Mouse (Mus musculus): ENCODE data around the gene Rab29. TPM values are rescaled to one million over a fixed set of nuclear protein-coding genes. Genes with fewer than 3 reads are reported as not detected.
"Not testable (repeated sequence)": the region's sequence is repeated elsewhere in the genome, so short reads cannot be mapped to it uniquely, and the experiment has no call there.

Gene Rab29
- 18.7 and 18.9 TPM in 2 replicates for polyA plus RNA-seq (2016; fragmentation: Nextera tagmentation; extraction: Ambion mirVana)

DNA sequence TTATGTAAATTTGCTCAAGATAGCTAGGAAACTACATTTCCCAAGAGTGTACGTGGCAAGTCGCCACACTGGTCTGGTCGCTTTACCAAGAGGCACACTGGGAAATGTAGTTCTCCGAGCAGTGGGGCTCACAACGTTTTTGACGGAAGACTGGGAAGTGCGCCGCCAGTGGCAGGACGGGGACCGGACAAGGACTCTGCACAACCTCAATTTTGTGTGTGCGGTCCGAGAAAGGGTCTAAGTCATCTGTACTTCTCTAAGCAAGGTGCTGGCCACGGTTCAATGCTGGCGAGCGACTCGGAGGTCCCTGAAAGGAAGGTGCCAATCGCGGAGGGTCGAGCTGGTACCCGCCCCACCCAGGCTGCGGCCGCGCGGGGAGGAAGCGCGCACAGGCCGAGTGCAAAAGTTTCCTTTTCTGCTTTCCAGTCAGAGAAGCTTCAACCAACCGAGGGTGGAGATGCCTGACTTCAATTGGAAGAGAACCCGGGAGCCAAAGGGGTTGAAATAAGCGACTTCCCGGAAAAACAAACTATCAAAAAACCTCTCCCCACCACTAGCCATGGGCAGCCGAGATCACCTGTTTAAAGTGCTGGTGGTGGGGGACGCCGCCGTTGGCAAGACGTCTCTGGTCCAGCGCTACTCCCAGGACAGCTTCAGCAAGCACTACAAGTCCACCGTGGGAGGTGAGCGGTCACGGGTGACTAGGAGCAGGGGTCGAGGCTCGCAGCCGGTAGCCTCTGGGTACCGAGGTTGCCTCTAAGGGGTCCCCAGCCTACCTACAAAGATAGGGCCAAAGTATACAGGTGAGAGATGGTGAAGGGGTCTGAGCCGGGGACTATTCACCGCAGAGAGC, at the start of gene Rab29:
Gene Rab29 (plus strand): TSS at position 132 of the 853 bp plus-strand sequence.
- 2% methylated on average over 46 of the region's 46 CpGs for WGBS
- Histone ChIP-seq H3K4me3 (peak within 1 kb of the TSS; percentile 53), H3K9me3 (no peaks in the 10 kb centered on the region), H3K27me3 (no peaks in the 10 kb centered on the region), H3K4me1 (peaks cover 5% of the 10 kb centered on the region; the same call in 1 of the 2 replicates), H3K27ac (no peak within 1 kb of the TSS), H3K9ac (peak within 1 kb of the TSS; percentile 50), H3K4me2 (replicated peaks) (peak within 1 kb of the TSS; percentile 81), H3K36me3 (no peaks in the 10 kb centered on the region)
- ATAC-seq (ENCODE audit: insufficient number of reproducible peaks, insufficient read depth, low FRiP score, low TSS enrichment), result peak; percentile 86

- 68% methylated on average over 9 of the region's 9 CpGs for WGBS
- not testable (repeated sequence) for H3K9ac ChIP-seq; H3K36me3 ChIP-seq; H3K4me2 ChIP-seq (replicated peaks); H3K27me3 ChIP-seq; H3K4me1 ChIP-seq; H3K27ac ChIP-seq; ATAC-seq (ENCODE audit: insufficient number of reproducible peaks, insufficient read depth, low FRiP score, low TSS enrichment); H3K9me3 ChIP-seq; H3K4me3 ChIP-seq
Observed at GRCm38 (mm10) chr1:131820353-131820752, 46.7 kb upstream of the Rab29 start.

- no peaks in the 10 kb centered on the region for H3K36me3 ChIP-seq
- ATAC-seq (ENCODE audit: insufficient number of reproducible peaks, insufficient read depth, low FRiP score, low TSS enrichment), result no peak
- no peaks in the 10 kb centered on the region; the same call in 1 of the 2 replicates for H3K9me3 ChIP-seq
- no peaks in the 10 kb centered on the region for H3K4me1 ChIP-seq
- H3K9ac ChIP-seq, result no peak overlapping the region
- WGBS, result 80% methylated on average over 10 of the region's 10 CpGs
- H3K4me2 ChIP-seq (replicated peaks), result no peak overlapping the region
- no peaks in the 10 kb centered on the region for H3K27me3 ChIP-seq
- no peak overlapping the region for H3K4me3 ChIP-seq
- no peak overlapping the region for H3K27ac ChIP-seq
Observed at GRCm38 (mm10) chr1:131820887-131821328, 46.1 kb upstream of the Rab29 start.

DNA sequence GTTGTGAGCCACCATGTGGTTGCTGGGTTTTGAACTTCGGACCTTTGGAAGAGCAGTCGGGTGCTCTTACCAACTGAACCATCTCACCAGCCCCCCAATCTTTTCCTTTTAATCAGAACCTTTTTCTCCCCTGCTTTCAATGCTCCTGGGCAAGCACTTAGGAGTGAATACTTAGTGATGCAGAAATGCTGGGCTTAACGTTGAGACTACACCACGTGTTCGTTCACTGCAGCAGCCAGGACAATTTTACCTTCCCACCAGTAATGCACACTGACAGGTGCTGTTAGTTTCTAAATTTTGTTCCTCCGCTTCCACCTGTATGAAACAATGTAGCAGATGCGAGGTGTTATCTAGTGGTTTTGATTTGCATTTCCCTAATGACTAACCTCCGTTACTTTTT, 44.7 kb upstream of the Rab29 start:
- H3K9me3 ChIP-seq, result no peaks in the 10 kb centered on the region; the same call in 1 of the 2 replicates
- no peak for ATAC-seq (ENCODE audit: insufficient number of reproducible peaks, insufficient read depth, low FRiP score, low TSS enrichment)
- no peaks in the 10 kb centered on the region for H3K36me3 ChIP-seq
- no peak overlapping the region for H3K27ac ChIP-seq
- 70% methylated on average over 8 of the region's 8 CpGs for WGBS
- no peak overlapping the region for H3K4me2 ChIP-seq (replicated peaks)
- no peaks in the 10 kb centered on the region for H3K27me3 ChIP-seq
- H3K9ac ChIP-seq, result no peak overlapping the region
- peaks cover 4% of the 10 kb centered on the region; the same call in 1 of the 2 replicates for H3K4me1 ChIP-seq
- H3K4me3 ChIP-seq, result no peak overlapping the region

DNA sequence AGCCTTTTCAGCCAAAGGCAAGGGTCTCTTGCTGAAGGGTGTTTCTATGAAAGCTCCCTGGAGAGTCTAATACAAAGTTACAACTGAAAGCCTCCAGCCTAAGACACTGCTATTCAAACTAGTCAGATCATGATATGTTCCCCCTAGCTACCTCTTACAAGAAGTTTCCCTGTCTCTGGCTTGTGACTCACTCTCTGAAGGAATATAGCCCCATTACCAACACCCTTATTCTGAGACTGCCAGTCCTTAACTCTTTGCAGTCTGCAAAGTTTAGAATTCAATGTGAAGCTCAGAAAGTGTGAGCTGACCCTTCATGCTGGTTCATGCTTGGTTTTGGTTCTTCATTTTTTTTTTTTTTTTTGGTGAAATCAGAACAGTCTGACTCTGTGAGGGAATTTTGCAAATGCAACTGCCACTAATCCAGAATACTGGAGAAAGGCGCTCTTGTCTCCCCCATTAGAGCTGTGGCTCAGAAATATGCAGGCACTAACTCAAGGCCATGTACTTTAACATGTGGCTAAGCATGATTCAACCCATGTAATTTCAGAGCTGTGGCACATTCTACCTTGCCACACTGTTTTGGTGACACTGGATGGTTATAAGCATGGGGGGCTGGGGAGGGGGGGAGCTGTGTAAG, 44.0 kb upstream of the Rab29 start:
- no peak overlapping the region for H3K27ac ChIP-seq
- no peak overlapping the region for H3K9ac ChIP-seq
- H3K4me2 ChIP-seq (replicated peaks), result no peak overlapping the region
- no peaks in the 10 kb centered on the region for H3K36me3 ChIP-seq
- ATAC-seq (ENCODE audit: insufficient number of reproducible peaks, insufficient read depth, low FRiP score, low TSS enrichment), result no peak
- H3K4me3 ChIP-seq, result no peak overlapping the region
- H3K27me3 ChIP-seq, result no peaks in the 10 kb centered on the region
- WGBS, result 85% methylated on average over 1 of the region's 1 CpGs
- no peaks in the 10 kb centered on the region; the same call in 1 of the 2 replicates for H3K9me3 ChIP-seq
- H3K4me1 ChIP-seq, result peaks cover 4% of the 10 kb centered on the region; the same call in 1 of the 2 replicates

- H3K4me3 ChIP-seq, result no peak overlapping the region
- peaks cover 4% of the 10 kb centered on the region; the same call in 1 of the 2 replicates for H3K4me1 ChIP-seq
- H3K4me2 ChIP-seq (replicated peaks), result no peak overlapping the region
- WGBS, result 52% methylated on average over 5 of the region's 5 CpGs
- H3K36me3 ChIP-seq, result no peaks in the 10 kb centered on the region
- H3K27me3 ChIP-seq, result no peaks in the 10 kb centered on the region
- no peak for ATAC-seq (ENCODE audit: insufficient number of reproducible peaks, insufficient read depth, low FRiP score, low TSS enrichment)
- no peak overlapping the region for H3K9ac ChIP-seq
- H3K27ac ChIP-seq, result no peak overlapping the region
- no peaks in the 10 kb centered on the region; the same call in 1 of the 2 replicates for H3K9me3 ChIP-seq
Observed at GRCm38 (mm10) chr1:131823563-131823962, 43.5 kb upstream of the Rab29 start.

GRCm38 (mm10) chr1:131824528-131825181, 42.4 kb upstream of the Rab29 start:
- Histone ChIP-seq H3K9ac (no peak overlapping the region), H3K36me3 (no peaks in the 10 kb centered on the region), H3K4me1 (peaks cover 11% of the 10 kb centered on the region), H3K9me3 (no peaks in the 10 kb centered on the region), H3K4me2 (replicated peaks) (no peak overlapping the region), H3K27ac (no peak overlapping the region), H3K4me3 (no peak overlapping the region), H3K27me3 (no peaks in the 10 kb centered on the region)
- 80% methylated on average over 11 of the region's 11 CpGs for WGBS
- ATAC-seq (ENCODE audit: insufficient number of reproducible peaks, insufficient read depth, low FRiP score, low TSS enrichment), result no peak

- Histone ChIP-seq H3K9ac (peak within 1 kb of the TSS; percentile 78), H3K4me3 (peak within 1 kb of the TSS; percentile 71), H3K27me3 (no peaks in the 10 kb centered on the region), H3K9me3 (no peaks in the 10 kb centered on the region), H3K4me1 (peaks cover 23% of the 10 kb centered on the region), H3K27ac (peak within 1 kb of the TSS; percentile 86), H3K4me2 (replicated peaks) (peak within 1 kb of the TSS; percentile 62), H3K36me3 (peaks cover 16% of the 10 kb centered on the region; the same call in 1 of the 2 replicates)
- 2% methylated on average over 25 of the region's 25 CpGs for WGBS
- peak; percentile 32; the same call in 1 of the 2 replicates for ATAC-seq (ENCODE audit: insufficient number of reproducible peaks, insufficient read depth, low FRiP score, low TSS enrichment)
Observed at GRCm38 (mm10) chr1:131827207-131827786, 39.7 kb upstream of the Rab29 start, which contains the start of gene Slc41a1. TSS of gene Slc41a1 (plus strand) at chr1:131827493.

DNA sequence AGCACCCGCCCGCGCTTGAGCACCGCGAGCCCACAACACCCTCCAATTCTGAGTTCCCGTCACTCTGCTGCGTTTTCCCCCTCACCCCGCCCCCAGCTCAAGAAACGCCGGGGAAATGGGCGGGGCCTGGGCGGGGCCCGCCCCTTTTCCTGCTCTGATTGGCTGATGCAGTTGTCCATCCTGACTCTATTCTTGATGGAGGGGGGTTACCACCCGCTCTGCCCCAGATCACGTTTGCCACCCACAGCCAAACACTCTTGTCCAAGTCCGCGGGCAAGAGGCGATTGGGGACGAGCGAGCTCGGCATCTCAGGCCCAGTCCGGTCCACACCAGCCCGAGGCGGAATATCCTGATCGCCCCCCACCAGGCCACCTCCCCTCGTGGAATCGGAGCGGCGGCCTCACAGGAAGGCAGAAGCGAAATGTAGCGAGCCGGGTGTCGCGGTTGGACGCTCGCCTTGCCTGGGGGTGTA, 39.2 kb upstream of the Rab29 start:
- H3K4me3 ChIP-seq, result peak overlapping the region; percentile 71
- WGBS, result under 1% methylated on average over 36 of the region's 36 CpGs
- peaks cover 23% of the 10 kb centered on the region for H3K4me1 ChIP-seq
- H3K27ac ChIP-seq, result peak overlapping the region; percentile 86
- H3K27me3 ChIP-seq, result no peaks in the 10 kb centered on the region
- peak overlapping the region; percentile 78 for H3K9ac ChIP-seq
- ATAC-seq (ENCODE audit: insufficient number of reproducible peaks, insufficient read depth, low FRiP score, low TSS enrichment), result peak; percentile 89
- H3K36me3 ChIP-seq, result peaks cover 16% of the 10 kb centered on the region; the same call in 1 of the 2 replicates
- H3K9me3 ChIP-seq, result no peaks in the 10 kb centered on the region
- H3K4me2 ChIP-seq (replicated peaks), result peak overlapping the region; percentile 62

GRCm38 (mm10) chr1:131828297-131829126, 38.5 kb upstream of the Rab29 start:
- Histone ChIP-seq H3K4me2 (replicated peaks) (peak overlapping the region; percentile 62), H3K27ac (peak overlapping the region; percentile 86), H3K9ac (peak overlapping the region; percentile 78), H3K9me3 (no peaks in the 10 kb centered on the region), H3K4me1 (peaks cover 26% of the 10 kb centered on the region), H3K4me3 (peak overlapping the region; percentile 71), H3K36me3 (peaks cover 18% of the 10 kb centered on the region), H3K27me3 (no peaks in the 10 kb centered on the region)
- WGBS, result 1% methylated on average over 21 of the region's 22 CpGs
- peak; percentile 52 for ATAC-seq (ENCODE audit: insufficient number of reproducible peaks, insufficient read depth, low FRiP score, low TSS enrichment)

Measured in embryonic facial prominence, embryonic 12.5 days (tissue).